Mouse (Mus musculus): Measurements from ENCODE around the gene Vipr1.

- TF ChIP-seq CTCF (IDR thresholded peaks at IDR 0.05; ENCODE audit: insufficient read depth, low read depth, low read length): no peak
- TF ChIP-seq POLR2A (IDR thresholded peaks at IDR 0.05; ENCODE audit: insufficient read depth, low read depth, low read length): no peak
Observed at GRCm38 (mm10) chr9:121717048-121717447, 74.5 kb downstream of the Vipr1 start.
